Mouse (Mus musculus) bone marrow macrophage, adult 2 months (primary cell): ENCODE results near the gene Actr1b.
A peak's percentile ranks its signal among the peaks of the same experiment; 100 is the strongest.

Experiments
- CTCF ChIP-seq: IDR thresholded peaks from 2 replicates; pipeline ENCODE4 v1.5.1; 2012; ENCODE audit warnings: low read depth, mild to moderate bottlenecking, low read length, moderate library complexity
- POLR2A ChIP-seq: IDR thresholded peaks from 2 replicates; pipeline ENCODE4 v1.6.1; 2012; ENCODE audit warnings: mild to moderate bottlenecking, low read depth, low read length, borderline replicate concordance

DNA sequence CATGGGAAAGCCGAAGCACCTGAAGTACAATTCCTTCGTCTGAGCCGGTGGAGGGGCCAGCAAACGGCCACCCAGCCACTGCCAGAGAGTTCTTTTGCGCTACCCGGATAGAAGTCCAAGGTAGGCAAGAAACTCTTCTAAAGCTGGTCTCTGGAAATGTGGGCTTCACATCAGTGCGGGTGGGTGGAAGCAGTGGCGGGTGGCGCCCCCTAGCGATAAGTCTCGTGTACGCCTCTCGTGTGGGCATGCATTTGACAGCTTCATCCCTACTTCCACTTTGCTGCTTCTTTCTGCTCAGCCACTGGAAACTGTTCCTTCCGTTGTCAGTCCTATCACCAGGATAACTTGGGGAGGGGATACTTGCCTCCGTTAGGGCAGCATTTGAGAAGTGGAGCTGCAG is 32.2 kb upstream of the Actr1b start:
- TF ChIP-seq POLR2A (no peak), CTCF (peak; percentile 71)
